Mouse (Mus musculus) fat pad, adult 2 months (tissue): ENCODE data around the gene Metrn.
"Not testable (repeated sequence)": the region's sequence is repeated elsewhere in the genome, so short reads cannot be mapped to it uniquely, and the experiment has no call there.

Experiments
- DNase-seq: peaks from one replicate; pipeline ENCODE4 v3.0.0-alpha.2; 2011; ENCODE audit warnings: low read depth, low spot score; ENCODE audit errors: extremely low read depth

The Metrn gene

GRCm38 (mm10) chr17:25808789-25809605 is 12.1 kb upstream of the Metrn start, which contains the start of gene Fbxl16:
Gene Fbxl16, plus strand, starts transcription at chr17:25809085.
- DNase-seq = no peak

GRCm38 (mm10) chr17:25808028-25808427 is 11.1 kb upstream of the Metrn start:
- no peak for DNase-seq

GRCm38 (mm10) chr17:25807452-25807851 is 10.5 kb upstream of the Metrn start:
- not testable (repeated sequence) for DNase-seq

DNA sequence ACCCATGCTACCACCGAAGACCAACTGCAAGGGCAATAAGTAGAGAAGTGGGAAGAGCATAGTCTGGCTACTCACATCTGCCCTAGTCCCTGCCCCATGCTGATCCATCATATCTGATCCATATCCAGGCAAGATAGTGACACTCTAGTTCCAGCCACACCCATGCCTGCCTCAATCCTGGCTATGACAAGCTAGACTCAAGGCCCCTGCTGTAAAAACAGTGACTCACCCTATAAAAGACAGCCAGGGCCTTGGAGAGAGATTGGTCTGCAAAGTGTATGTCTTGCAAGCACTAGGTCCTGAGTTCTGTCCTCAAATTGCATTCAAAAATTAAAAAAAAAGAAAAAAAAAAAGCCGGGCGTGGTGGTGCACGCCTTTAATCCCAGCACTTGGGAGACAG is 9.6 kb upstream of the Metrn start:
- no peak for DNase-seq

DNA sequence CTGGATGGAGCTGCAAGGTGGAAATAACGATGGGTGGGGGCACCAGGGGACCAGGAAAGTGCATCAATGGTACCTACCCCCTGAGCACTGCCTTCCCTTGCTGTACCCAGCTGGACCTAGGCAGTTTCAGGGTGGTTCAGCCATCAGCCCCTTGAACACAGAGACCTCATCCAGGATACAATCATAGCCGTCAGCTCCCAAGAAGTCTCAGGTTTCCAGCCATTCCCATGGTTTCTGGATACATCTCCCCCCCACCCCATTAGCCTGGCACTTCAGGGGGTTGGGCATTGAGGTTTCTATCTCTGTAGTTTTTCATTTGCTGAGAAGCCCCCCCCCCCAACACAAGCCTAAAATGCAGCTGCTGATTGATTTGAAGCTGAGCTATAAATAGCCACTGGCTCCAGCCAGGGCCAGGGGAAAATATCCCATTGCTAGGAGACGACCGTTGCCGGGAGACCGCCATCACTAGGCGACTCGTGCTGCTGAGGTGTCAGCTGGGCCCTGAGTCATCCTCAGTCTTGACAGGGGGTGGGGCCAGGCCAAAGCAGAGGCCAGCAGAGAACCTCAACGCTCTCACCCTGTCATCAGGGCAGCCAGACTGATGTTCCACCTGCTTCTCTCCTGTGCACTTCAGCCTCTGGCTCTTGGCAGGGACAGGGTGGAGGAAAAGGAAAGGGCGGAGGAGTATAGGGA is 6.0 kb upstream of the Metrn start:
- no peak for DNase-seq

DNA sequence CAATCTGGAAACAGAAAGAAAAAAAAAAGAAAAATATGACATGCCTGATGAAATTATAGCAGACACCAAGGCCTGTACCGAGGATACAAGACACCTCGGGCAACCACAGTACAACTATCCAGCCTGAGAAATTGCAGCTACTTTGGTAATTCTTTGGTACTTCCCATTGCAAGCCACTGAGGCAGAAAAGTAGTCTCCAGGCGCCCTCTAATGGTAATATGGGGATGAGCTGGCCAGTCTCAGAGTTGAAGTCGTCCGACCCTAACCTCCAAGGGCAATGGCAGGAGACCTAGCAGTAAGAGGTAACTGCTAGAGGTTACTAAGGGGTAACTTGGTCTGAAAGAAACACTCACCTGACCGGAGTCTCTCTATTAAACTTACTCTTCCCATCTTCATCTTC is 4.1 kb upstream of the Metrn start:
- DNase-seq = no peak

DNA sequence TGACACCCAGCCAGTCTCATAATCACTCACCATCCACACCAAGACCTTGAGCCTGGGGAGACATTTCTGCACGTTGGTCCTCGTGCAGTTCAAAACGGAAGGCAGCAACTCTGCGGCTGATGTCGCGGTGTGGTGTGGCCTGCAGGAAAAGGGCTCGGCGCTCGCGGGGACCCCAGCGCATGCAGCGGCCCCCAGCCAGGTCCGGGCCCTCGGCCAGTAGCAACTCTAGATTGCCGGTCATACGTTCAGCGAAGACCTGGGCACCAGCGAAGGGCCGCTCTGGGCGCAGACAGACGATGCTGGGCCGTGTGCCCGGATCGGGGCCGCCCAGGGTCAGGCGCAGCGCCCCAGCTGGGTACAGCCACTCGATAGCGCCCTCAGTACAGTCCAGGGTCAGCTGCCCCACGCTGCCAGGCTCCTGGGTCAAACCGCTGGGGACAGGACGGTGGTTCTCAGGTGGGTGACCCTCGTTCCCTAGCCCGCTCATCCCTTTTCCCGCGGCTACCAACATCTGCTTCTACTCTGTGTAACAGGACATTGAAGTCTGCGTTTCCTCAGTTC is 645 bp downstream of the Metrn start:
- DNase-seq = no peak

- no peak for DNase-seq
These were observed 1.3 kb downstream of the Metrn start, which contains the start of gene AC134908.4 for GRCm38 (mm10) chr17:25795609-25796092. Gene AC134908.4, minus strand, starts transcription at chr17:25795659.

DNA sequence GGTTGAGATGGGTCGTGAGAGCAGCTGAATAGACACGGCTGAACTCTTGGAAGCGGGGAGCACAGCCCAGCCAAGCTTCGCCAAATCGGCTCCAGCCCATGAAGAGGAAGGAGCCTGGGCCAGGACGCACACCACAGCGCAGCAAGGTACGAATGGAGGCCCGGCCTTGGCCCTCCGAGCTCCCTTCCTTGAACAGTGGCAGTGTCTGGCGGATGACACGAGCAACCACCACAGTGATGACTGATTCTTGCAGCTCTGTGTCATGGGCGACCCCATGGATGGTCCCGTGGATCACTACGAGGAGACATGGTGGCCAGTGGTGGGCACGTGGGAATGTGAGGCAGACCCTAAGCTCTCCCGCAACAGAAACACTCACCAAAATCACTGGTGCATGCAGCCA is 1.9 kb downstream of the Metrn start:
- no peak for DNase-seq

GRCm38 (mm10) chr17:25794197-25794596 is 2.7 kb downstream of the Metrn start:
- DNase-seq = no peak

- no peak for DNase-seq
These were observed 4.3 kb downstream of the Metrn start, which contains the start of gene Fam173a for GRCm38 (mm10) chr17:25792615-25793014. Gene Fam173a, minus strand, starts transcription at chr17:25792901.

DNA sequence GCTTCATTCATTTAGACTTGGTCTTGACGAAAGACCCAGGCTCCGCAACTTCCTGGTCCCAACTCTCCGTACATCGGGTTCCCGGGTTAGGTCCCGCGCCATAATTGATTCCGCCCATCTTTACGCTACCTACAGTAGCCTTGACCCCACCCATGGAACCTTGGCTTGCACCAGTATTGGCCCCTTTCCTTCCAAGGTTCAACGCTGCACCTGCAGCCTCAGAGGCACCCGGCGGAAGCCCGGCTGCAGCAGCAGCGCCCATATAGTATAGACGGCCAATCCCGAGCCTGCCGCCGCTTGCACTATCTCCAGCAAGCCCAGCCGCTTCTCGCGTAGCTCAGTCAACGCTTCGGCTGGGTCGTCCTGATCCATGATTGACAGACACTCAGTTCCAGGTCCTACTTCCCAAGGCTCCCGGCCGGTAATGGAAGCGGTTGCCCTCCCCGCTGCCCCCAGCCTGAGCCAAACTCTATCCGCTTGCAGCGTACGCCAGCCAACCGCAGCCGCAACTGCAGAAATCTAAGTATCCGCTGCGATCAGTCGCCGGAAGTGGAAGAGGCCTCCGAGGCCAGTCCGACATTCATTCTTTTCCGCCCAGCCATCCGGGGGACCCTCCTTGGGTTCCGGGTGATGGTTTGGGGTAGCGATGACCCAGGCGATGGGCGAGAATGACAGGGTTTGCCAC is 5.0 kb downstream of the Metrn start:
- peak; percentile 19 for DNase-seq

GRCm38 (mm10) chr17:25791320-25791842 is 5.6 kb downstream of the Metrn start:
- DNase-seq = no peak

- DNase-seq = no peak
These were observed 10.0 kb downstream of the Metrn start for GRCm38 (mm10) chr17:25786781-25787504.

DNA sequence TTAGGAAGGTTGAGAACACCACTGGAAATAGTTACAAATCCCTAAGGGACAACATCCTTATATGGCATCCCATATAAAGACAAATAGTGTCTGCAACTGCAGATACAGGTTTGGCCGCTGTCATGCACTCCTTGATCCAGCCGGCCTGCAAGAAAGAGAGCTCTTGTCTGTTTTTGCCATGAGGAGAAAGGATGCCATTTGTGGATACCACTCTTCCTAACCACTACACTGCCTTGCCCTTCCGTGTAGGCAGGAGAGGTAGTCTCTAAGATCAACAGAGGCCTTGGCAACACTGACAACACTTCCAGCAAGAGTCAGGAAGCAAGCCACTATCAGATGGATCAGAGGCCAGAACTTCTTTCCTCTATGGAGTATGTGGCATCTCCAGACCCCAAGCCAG is 10.7 kb downstream of the Metrn start, which contains the start of gene Ccdc78:
Gene Ccdc78 (plus strand): TSS at position 301 of the 400 bp plus-strand sequence.
- DNase-seq = no peak

DNA sequence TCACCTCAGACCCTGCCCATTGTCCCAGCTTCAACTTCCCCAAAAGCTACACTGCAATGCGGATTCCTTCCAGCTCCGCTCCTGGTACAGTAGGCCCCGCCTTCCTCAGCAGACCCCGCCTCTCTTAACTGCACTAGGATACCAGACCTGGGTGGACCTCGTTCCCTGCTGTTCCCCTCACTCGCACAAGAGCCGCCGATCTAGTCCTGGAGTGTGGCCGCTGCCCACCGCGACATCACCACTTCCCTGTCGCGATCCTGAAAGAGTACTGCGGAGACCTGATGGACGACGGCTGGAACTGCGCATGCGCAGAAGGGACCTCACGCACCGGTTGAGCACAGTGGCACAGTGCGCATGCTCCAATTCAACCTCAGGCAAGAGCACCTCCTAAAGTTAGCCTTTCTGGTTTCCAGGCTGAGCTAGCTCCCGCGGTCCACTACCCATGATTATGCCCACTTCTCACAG is 11.6 kb downstream of the Metrn start, which contains the start of gene Haghl:
Gene Haghl (minus strand): TSS at position 393 of the 465 bp plus-strand sequence.
- no peak for DNase-seq

DNA sequence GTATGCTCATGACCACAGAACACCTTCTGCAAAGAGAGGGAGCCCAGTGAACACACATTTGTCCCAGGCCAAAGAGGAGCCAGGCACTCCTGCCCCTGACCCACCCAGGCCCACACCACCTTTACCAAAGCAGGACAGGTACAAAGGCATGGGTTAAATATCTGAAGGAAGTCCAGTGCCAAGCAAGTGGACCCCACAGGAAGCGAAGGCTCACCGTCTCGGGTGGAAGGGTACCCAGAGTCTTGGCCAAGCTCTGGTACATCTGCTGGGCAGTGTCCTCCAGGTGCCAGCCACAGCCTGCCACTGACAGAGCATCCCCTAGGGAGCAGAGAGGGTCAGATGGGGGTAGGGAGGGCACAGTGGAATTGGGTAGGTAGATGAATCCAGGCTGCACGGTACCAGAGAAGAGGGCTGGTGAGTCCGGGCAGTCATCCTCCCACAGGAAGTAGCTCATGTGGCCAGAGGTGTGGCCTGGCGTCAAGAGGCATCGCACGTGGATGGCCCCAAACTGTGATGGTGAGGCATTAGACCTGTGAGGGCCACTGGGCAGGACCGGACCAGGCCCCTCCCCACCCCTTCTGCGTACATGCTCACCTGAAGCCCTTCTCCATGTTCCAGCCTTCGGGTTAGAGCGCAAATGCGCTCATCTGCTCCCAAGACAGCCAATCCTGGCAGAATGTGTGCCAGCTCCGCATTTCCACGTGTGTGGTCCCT is 12.9 kb downstream of the Metrn start:
- DNase-seq = no peak

DNA sequence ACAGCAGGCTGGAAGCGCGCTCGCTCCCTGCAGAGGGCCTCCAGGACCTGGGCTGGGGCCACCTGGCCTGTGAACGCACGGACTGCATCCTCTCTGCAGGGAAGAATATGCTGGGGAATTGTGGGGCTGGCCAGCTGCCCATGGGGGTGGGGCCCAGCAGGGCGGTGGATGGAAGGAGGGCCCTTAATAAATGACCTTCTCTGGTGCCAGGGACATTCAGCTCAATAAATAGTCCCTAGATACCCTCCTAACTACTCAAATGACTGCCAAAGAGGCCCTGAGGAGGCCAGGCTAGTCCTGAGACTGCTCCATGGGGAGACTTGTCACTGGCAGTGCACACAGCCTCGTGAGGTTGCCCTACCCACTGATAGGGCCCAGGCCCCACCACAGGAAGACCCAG is 13.8 kb downstream of the Metrn start:
- no peak for DNase-seq

DNA sequence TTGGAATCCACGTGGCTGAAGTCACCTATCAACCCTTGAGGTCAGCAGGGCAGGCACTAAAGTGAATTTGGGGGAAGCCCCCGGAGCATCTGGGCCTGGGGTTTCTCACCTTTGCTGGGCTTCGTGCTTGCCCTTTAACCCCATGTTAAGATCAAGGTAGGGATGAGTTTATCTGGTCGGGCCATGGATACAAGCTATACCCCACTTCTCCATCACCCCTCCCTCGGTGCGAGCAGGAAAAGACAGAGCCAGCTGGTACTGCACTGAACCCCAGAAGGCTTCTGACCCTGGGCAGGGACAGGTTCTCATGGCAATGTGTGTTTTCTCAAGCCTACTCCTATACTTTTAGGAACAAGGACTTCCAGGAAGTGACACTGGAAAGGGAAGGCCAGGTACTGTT is 15.6 kb downstream of the Metrn start:
- no peak for DNase-seq
